Mouse (Mus musculus) thymus, adult 2 months (tissue): ENCODE measurements at regions not wholly inside any gene's neighbourhood (a gene's known extent, or its start where the extent isn't known, plus 50 kb on each side); places are given as distances from the start of the nearest gene placed in this dataset.

Experiments used
- CTCF ChIP-seq: fragments of 200-500 bp; IDR thresholded peaks from 2 replicates; pipeline ENCODE4 v1.5.1; 2012; ENCODE audit warnings: mild to moderate bottlenecking, control low read depth, low read length, moderate library complexity, borderline replicate concordance; ENCODE audit not compliant: control insufficient read depth, poor library complexity, insufficient read depth; ENCODE audit errors: extremely low read depth
- POLR2A ChIP-seq: fragments of 200-500 bp; IDR thresholded peaks from 2 replicates; pipeline ENCODE4 v1.6.1; 2012; ENCODE audit warnings: mild to moderate bottlenecking, low read length, control low read depth, moderate library complexity; ENCODE audit not compliant: control insufficient read depth, poor library complexity, insufficient read depth; ENCODE audit errors: extremely low read depth

DNA sequence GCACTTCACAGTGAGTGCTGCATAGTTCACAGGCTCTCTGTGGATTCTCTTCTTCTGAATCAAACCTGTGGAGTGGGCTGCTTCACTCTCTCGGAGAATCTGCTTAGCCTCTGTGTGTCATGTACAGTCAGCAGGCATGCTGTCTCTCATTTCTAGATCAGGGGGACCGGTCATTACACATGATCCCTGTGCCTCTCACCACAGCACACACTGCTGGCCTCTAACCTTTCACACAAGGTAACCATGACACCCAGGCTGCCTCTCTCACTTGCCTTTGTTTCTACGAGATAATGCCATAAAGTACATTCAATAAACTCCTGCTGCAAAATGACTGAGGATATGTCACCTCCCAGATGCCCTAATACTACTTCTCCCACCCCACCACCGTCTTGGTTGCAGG is 237.2 kb upstream of the Fermt1 start:
- TF ChIP-seq CTCF (no peak), POLR2A (no peak)
